Comparison of ENCODE assay signal across 8 mouse cellular contexts in the genomic region with DNA sequence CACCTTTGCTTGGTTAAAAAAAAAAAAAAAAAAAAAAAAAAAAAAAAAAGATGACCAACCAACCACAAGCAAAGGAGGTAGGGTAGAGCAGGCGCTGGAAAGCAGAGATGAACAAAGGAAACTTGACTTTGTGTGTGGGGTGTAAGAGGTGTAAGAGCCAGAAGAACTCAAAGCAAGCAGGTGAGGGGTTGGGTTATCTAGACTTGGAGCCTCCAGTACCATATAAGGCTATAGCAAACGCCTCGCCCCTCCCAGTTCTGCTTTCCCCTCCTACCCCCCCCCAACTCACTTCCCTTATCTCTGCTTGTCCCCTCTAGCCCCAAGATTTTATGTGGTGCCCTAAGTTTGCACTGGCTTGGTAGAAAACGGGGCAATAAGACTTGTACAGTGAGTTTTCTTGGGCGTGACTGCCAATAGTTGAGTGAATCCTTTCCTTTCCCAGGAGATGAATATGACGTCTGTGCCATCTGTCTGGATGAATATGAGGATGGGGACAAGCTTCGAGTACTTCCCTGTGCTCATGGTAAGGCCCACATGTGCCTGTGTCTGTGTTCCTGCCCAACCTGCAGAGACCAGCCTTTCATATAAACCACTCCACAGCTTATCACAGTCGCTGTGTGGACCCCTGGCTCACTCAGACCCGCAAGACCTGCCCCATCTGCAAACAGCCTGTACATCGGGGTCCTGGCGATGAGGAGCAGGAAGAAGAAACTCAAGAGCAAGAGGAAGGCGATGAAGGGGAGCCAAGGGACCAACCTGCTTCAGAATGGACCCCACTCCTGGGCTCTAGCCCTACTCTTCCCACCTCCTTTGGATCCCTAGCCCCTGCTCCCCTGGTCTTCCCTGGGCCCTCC. TPM values are rescaled to one million over a fixed set of nuclear protein-coding genes. Genes with fewer than 3 reads are reported as not detected.
DNase-seq lines count a peak whose midpoint lies in the region; ATAC-seq and TF ChIP-seq lines count a peak whose summit lies in the region.

No protein-coding gene starts in this region.

- H3K4me2 ChIP-seq in forebrain, embryonic 12.5 days = no peak overlapping the region
- no peak overlapping the region for H3K4me2 ChIP-seq in forebrain, embryonic 16.5 days (ENCODE audit: low read length)

- no peaks in the 10 kb centered on the region for H3K27me3 ChIP-seq in MEL (ENCODE audit: control insufficient read depth in 1 of 2, insufficient read depth in 2 of 2, low read length in 2 of 2)
- H3K27me3 ChIP-seq in forebrain, embryonic 12.5 days = no peaks in the 10 kb centered on the region
- no peaks in the 10 kb centered on the region for H3K27me3 ChIP-seq in forebrain, embryonic 16.5 days (replicated peaks; ENCODE audit: control insufficient read depth, insufficient read depth, low read length)

- H3K79me2 ChIP-seq in MEL (ENCODE audit: control insufficient read depth, insufficient read depth, low read length, poor library complexity) = peaks cover 79% of the 10 kb centered on the region

- ATAC-seq in neutrophil, adult 5-6 weeks (ENCODE audit: extremely low read depth, insufficient number of reproducible peaks, low FRiP score, poor library complexity, severe bottlenecking) = peak; percentile 31; the same call in 1 of the 2 replicates
- ATAC-seq in forebrain, embryonic 12.5 days (ENCODE audit: low FRiP score) = no peak
- ATAC-seq in forebrain, embryonic 16.5 days = no peak

- peaks cover 12 to 49% of the 10 kb centered on the region in 2 experiments for H3K4me1 ChIP-seq in MEL (ENCODE audit: control insufficient read depth in 1 of 2, insufficient read depth in 2 of 2, low read length in 2 of 2)
- peaks cover 54% of the 10 kb centered on the region for H3K4me1 ChIP-seq in forebrain, embryonic 12.5 days
- H3K4me1 ChIP-seq in forebrain, embryonic 16.5 days (replicated peaks; ENCODE audit: control insufficient read depth, insufficient read depth, low read length) = peaks cover 50% of the 10 kb centered on the region

- H3K36me3 ChIP-seq in MEL (ENCODE audit: control insufficient read depth in 1 of 2, insufficient read depth in 2 of 2, low read length in 2 of 2) = peaks cover 17 to 52% of the 10 kb centered on the region in 2 experiments
- H3K36me3 ChIP-seq in forebrain, embryonic 12.5 days (replicated peaks) = peaks cover 43% of the 10 kb centered on the region
- peaks cover 23% of the 10 kb centered on the region for H3K36me3 ChIP-seq in forebrain, embryonic 16.5 days (ENCODE audit: control insufficient read depth, insufficient read depth)

- peak in 1 of 2 experiments; percentile 62; a peak in 1 of 4 replicates for TF ChIP-seq POLR2A in MEL (IDR thresholded peaks at IDR 0.05; ENCODE audit: control insufficient read depth in 1 of 2, insufficient read depth in 1 of 2, low read depth in 1 of 2, low read length in 2 of 2, poor library complexity in 1 of 2)

- no peak for TF ChIP-seq CTCF in layer of hippocampus, adult 2 months (conservative IDR thresholded peaks at IDR 0.05)
- TF ChIP-seq CTCF in MEL (IDR thresholded peaks at IDR 0.05 in 2 of 3, conservative IDR thresholded peaks at IDR 0.05 in 1 of 3; ENCODE audit: control insufficient read depth in 1 of 3, insufficient read depth in 1 of 3, low read depth in 2 of 3, low read length in 3 of 3, poor library complexity in 1 of 3, severe bottlenecking in 1 of 3) = no peak

- WGBS in forebrain, embryonic 12.5 days = 85% methylated on average over 12 of the region's 12 CpGs
- WGBS in forebrain, embryonic 16.5 days = 82% methylated on average over 12 of the region's 12 CpGs

- TF ChIP-seq EP300 in MEL (IDR thresholded peaks at IDR 0.05; ENCODE audit: low read depth in 1 of 2, low read length in 2 of 2) = peak in 1 of 2 experiments; percentile 49; a peak in 2 of 4 replicates

- H3K9me3 ChIP-seq in MEL (replicated peaks; ENCODE audit: insufficient read depth, low read length) = no peaks in the 10 kb centered on the region
- no peaks in the 10 kb centered on the region for H3K9me3 ChIP-seq in forebrain, embryonic 12.5 days
- H3K9me3 ChIP-seq in forebrain, embryonic 16.5 days (ENCODE audit: control insufficient read depth, low read length) = no peaks in the 10 kb centered on the region

- no peak overlapping the region for H3K4me3 ChIP-seq in layer of hippocampus, adult 2 months
- peak overlapping the region in 1 of 2 experiments; percentile 1; a peak in 1 of 4 replicates for H3K4me3 ChIP-seq in MEL (ENCODE audit: control insufficient read depth in 1 of 2, insufficient read depth in 1 of 2, low read depth in 2 of 2, low read length in 2 of 2)
- H3K4me3 ChIP-seq in forebrain, embryonic 12.5 days (replicated peaks) = no peak overlapping the region
- H3K4me3 ChIP-seq in forebrain, embryonic 16.5 days (replicated peaks; ENCODE audit: low read length) = no peak overlapping the region

- no peak for DNase-seq in layer of hippocampus, adult 2 months (ENCODE audit: low spot score in 2 of 2)
- no peak for DNase-seq in layer of hippocampus, postnatal 36 days
- DNase-seq in MEL (ENCODE audit: low read depth, low spot score) = peak; percentile 95
- peak; percentile 88 for DNase-seq in induced T-regulatory cell, adult 2 months (ENCODE audit: low read depth)
- no peak for DNase-seq in kidney, adult 18-20 months

- no peak for TF ChIP-seq RAD21 in MEL (IDR thresholded peaks at IDR 0.05; ENCODE audit: low read depth, low read length)

- H3K9ac ChIP-seq in MEL (ENCODE audit: control insufficient read depth, low read depth, low read length, poor library complexity, severe bottlenecking) = peak overlapping the region; percentile 99
- H3K9ac ChIP-seq in forebrain, embryonic 12.5 days = no peak overlapping the region
- no peak overlapping the region for H3K9ac ChIP-seq in forebrain, embryonic 16.5 days (replicated peaks; ENCODE audit: low read depth, low read length)

- H3K27ac ChIP-seq in layer of hippocampus, adult 2 months = peak overlapping the region; percentile 59
- peak overlapping the region; percentile 95 for H3K27ac ChIP-seq in MEL (ENCODE audit: control insufficient read depth, low read depth, low read length)
- no peak overlapping the region for H3K27ac ChIP-seq in forebrain, embryonic 12.5 days
- H3K27ac ChIP-seq in forebrain, embryonic 16.5 days (ENCODE audit: low read length) = no peak overlapping the region

TF ChIP-seq in MEL, 35 proteins besides CTCF, POLR2A, EP300 and RAD21 (continues in another document):
- no peak for TF ChIP-seq MXI1 (IDR thresholded peaks at IDR 0.05; ENCODE audit: low read depth, low read length)
- TF ChIP-seq POLR2AphosphoS5 (IDR thresholded peaks at IDR 0.05; ENCODE audit: borderline replicate concordance, low read depth, low read length) = no peak
- no peak for TF ChIP-seq ZKSCAN1 (IDR thresholded peaks at IDR 0.05; ENCODE audit: low read depth, low read length)
- TF ChIP-seq RCOR1 (IDR thresholded peaks at IDR 0.05; ENCODE audit: low read depth, low read length) = peak; percentile 62; the same call in 1 of the 2 replicates
- no peak for TF ChIP-seq MYB (IDR thresholded peaks at IDR 0.05; ENCODE audit: low read depth, low read length)

RNA-seq across cellular contexts. Expression of a gene that starts 3.3 kb away (rescaled TPM):
- total RNA-seq in layer of hippocampus, adult 2 months (2021) = 100 to 1,000 TPM; 115 to 123 TPM
- total RNA-seq in layer of hippocampus, postnatal 36 days (2021) = 100 to 1,000 TPM; 115 to 119 TPM
- 96.3 and 104 TPM in 2 replicates for total RNA-seq in MEL (2012; rRNA removed)
- 100 to 1,000 TPM; 114 to 145 TPM for polyA plus RNA-seq in MEL (2012; ENCODE audit: insufficient read depth in 1 of 2, insufficient read length in 2 of 2, low read depth in 1 of 2, low replicate concordance in 2 of 2, missing spikeins in 1 of 2)
- total RNA-seq in neutrophil, adult 5-6 weeks (2017) = 75.8 and 82.8 TPM in 2 replicates
- polyA plus RNA-seq in forebrain, embryonic 12.5 days (2016; fragmentation: Nextera tagmentation; extraction: Ambion mirVana) = 139 and 141 TPM in 2 replicates
- 159 and 174 TPM in 2 replicates for polyA plus RNA-seq in forebrain, embryonic 16.5 days (2015; fragmentation: Nextera tagmentation; extraction: Ambion mirVana)

RNA-seq across cellular contexts. Expression of a gene that starts 3.5 kb away (rescaled TPM):
- 10 to 100 TPM; 88.8 to 99.4 TPM for total RNA-seq in layer of hippocampus, adult 2 months (2021)
- 10 to 100 TPM; 85.6 to 88.0 TPM for total RNA-seq in layer of hippocampus, postnatal 36 days (2021)
- 30.4 and 31.4 TPM in 2 replicates for total RNA-seq in MEL (2012; rRNA removed)
- polyA plus RNA-seq in MEL (2012; ENCODE audit: insufficient read depth in 1 of 2, insufficient read length in 2 of 2, low read depth in 1 of 2, low replicate concordance in 2 of 2, missing spikeins in 1 of 2) = 10 to 100 TPM in 1 of 2 experiments, not detected in 1; 44.4 TPM
- 261 and 283 TPM in 2 replicates for total RNA-seq in neutrophil, adult 5-6 weeks (2017)
- polyA plus RNA-seq in forebrain, embryonic 12.5 days (2016; fragmentation: Nextera tagmentation; extraction: Ambion mirVana) = 85.1 and 96.1 TPM in 2 replicates
- polyA plus RNA-seq in forebrain, embryonic 16.5 days (2015; fragmentation: Nextera tagmentation; extraction: Ambion mirVana) = 133 and 135 TPM in 2 replicates

RNA-seq across cellular contexts. Expression of a gene that starts 3.9 kb away (rescaled TPM):
- 100 to 1,000 TPM; 333 to 349 TPM for total RNA-seq in layer of hippocampus, adult 2 months (2021)
- total RNA-seq in layer of hippocampus, postnatal 36 days (2021) = 100 to 1,000 TPM; 346 to 373 TPM
- total RNA-seq in MEL (2012; rRNA removed) = 1,332 and 1,356 TPM in 2 replicates
- 1,000 to 10,000 TPM; 2,392 to 5,980 TPM for polyA plus RNA-seq in MEL (2012; ENCODE audit: insufficient read depth in 1 of 2, insufficient read length in 2 of 2, low read depth in 1 of 2, low replicate concordance in 2 of 2, missing spikeins in 1 of 2)
- total RNA-seq in neutrophil, adult 5-6 weeks (2017) = 683 and 728 TPM in 2 replicates
- polyA plus RNA-seq in forebrain, embryonic 12.5 days (2016; fragmentation: Nextera tagmentation; extraction: Ambion mirVana) = 1,070 and 1,131 TPM in 2 replicates
- polyA plus RNA-seq in forebrain, embryonic 16.5 days (2015; fragmentation: Nextera tagmentation; extraction: Ambion mirVana) = 642 and 656 TPM in 2 replicates

RNA-seq across cellular contexts. Expression of a gene that starts 6.5 kb away (rescaled TPM):
- 1 to 10 TPM; 6.6 to 7.9 TPM for total RNA-seq in layer of hippocampus, adult 2 months (2021)
- total RNA-seq in layer of hippocampus, postnatal 36 days (2021) = 1 to 10 TPM; 5.2 to 7.4 TPM
- total RNA-seq in MEL (2012; rRNA removed) = 12.9 and 14.2 TPM in 2 replicates
- polyA plus RNA-seq in MEL (2012; ENCODE audit: insufficient read depth in 1 of 2, insufficient read length in 2 of 2, low read depth in 1 of 2, low replicate concordance in 2 of 2, missing spikeins in 1 of 2) = 10 to 100 TPM in 1 of 2 experiments, not detected in 1; 16.8 TPM
- total RNA-seq in neutrophil, adult 5-6 weeks (2017) = 16.7 and 21.2 TPM in 2 replicates
- 9.0 and 9.7 TPM in 2 replicates for polyA plus RNA-seq in forebrain, embryonic 12.5 days (2016; fragmentation: Nextera tagmentation; extraction: Ambion mirVana)
- 6.5 and 8.2 TPM in 2 replicates for polyA plus RNA-seq in forebrain, embryonic 16.5 days (2015; fragmentation: Nextera tagmentation; extraction: Ambion mirVana)

RNA-seq across cellular contexts. Expression of a gene that starts 11.6 kb away (rescaled TPM):
- not detected for total RNA-seq in layer of hippocampus, adult 2 months (2021)
- not detected for total RNA-seq in layer of hippocampus, postnatal 36 days (2021)
- 0.98 and 1.6 TPM in 2 replicates for total RNA-seq in MEL (2012; rRNA removed)
- polyA plus RNA-seq in MEL (2012; ENCODE audit: insufficient read depth in 1 of 2, insufficient read length in 2 of 2, low read depth in 1 of 2, low replicate concordance in 2 of 2, missing spikeins in 1 of 2) = 1 to 10 TPM in 1 of 2 experiments, not detected in 1; 5.0 TPM
- total RNA-seq in neutrophil, adult 5-6 weeks (2017) = 1.4 and 1.7 TPM in 2 replicates
- polyA plus RNA-seq in forebrain, embryonic 12.5 days (2016; fragmentation: Nextera tagmentation; extraction: Ambion mirVana) = 0.23 and 0.33 TPM in 2 replicates
- polyA plus RNA-seq in forebrain, embryonic 16.5 days (2015; fragmentation: Nextera tagmentation; extraction: Ambion mirVana) = 0.15 and 0.17 TPM in 2 replicates

Comparison
In these comparisons a context has a peak if more than half of its experiments do, and no peak if none do; other contexts are left out.
1. DNase-seq: peak in MEL (single experiment) and induced T-regulatory cell, adult 2 months (single experiment); none in layer of hippocampus, adult 2 months (0 of 2), layer of hippocampus, postnatal 36 days (0 of 2) and kidney, adult 18-20 months (single experiment).
2. H3K27ac ChIP-seq: peak in layer of hippocampus, adult 2 months (single experiment) and MEL (single experiment); none in forebrain, embryonic 12.5 days (single experiment) and forebrain, embryonic 16.5 days (single experiment).